11 mouse cellular contexts compared by ENCODE assay signal in the genomic region with DNA sequence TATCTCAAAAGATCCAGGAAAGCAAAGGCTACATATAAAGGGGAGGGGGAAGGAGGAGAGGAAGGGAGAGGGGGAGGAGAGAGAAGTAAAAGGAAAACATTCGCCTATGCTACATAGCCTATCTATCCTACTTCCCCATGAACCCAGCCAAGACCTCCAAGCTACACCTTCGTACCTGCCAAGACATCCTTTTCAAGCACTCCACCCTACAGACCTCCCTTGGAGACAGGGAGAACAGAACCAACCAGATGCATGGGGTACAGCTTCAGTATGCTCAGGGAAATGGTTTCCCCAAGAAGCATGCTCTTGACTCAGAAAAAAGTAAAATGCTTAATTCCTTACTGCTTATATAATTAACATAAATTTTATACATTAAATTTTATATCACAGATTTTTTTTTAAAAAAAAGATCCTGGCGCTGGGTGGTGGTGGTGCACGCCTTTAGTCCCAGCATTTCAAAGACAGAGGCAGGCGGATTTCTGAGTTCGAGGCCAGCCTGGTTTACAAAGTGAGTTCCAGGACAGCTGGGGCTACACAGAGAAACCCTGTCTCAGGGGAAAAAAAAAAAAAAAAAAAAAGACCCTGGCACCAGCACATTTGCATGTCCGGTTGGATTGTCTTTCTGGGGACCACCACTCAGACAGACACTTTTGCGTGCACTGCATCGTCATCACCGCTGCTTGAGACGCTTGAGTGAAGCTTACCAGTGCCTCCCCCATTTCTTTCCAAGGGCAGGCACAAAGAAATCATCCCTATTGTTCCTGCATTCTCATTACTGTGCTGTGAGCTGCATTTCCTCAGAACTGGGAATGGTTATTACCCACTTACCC. TPM values are rescaled to one million over a fixed set of nuclear protein-coding genes. Genes with fewer than 3 reads are reported as not detected.
A peak's percentile ranks its signal among the peaks of the same experiment; 100 is the strongest.
DNase-seq lines count a peak whose midpoint lies in the region; ATAC-seq and TF ChIP-seq lines count a peak whose summit lies in the region.
"Had no signal": no experiment of that assay in that cellular context is flagged by ENCODE, and none has a peak within 500 bp of the region (broad histone marks: within the 10 kb centered on the region; RNA-seq: fewer than 3 reads in every experiment).

No protein-coding gene starts in this region.

- no peak overlapping the region for H3K9ac ChIP-seq in intestine, embryonic 14.5 days (ENCODE audit: low read length)
- H3K9ac ChIP-seq in intestine, postnatal 0 days (ENCODE audit: low read depth, low read length): no peak overlapping the region
- no peak overlapping the region for H3K9ac ChIP-seq in forebrain, embryonic 11.5 days (ENCODE audit: low read length)
- no peak overlapping the region for H3K9ac ChIP-seq in heart, adult 2 months (ENCODE audit: low read depth, low read length)
- H3K9ac ChIP-seq: intestine, embryonic 15.5 days had no signal

- peaks cover 7% of the 10 kb centered on the region for H3K79me2 ChIP-seq in heart, adult 2 months (replicated peaks; ENCODE audit: control insufficient read depth, insufficient read depth, low read length)

- no peak for TF ChIP-seq CTCF in intestine, postnatal 0 days (IDR thresholded peaks at IDR 0.05; ENCODE audit: low read depth)
- TF ChIP-seq CTCF in olfactory bulb, adult 2 months (IDR thresholded peaks at IDR 0.05; ENCODE audit: insufficient read depth, low read depth, low read length): no peak
- no peak for TF ChIP-seq CTCF in heart, adult 2 months (IDR thresholded peaks at IDR 0.05)
- TF ChIP-seq CTCF in thymus, adult 2 months (IDR thresholded peaks at IDR 0.05; ENCODE audit: borderline replicate concordance, control insufficient read depth, extremely low read depth, insufficient read depth, low read length, poor library complexity): no peak

- peaks cover 34% of the 10 kb centered on the region for H3K4me1 ChIP-seq in intestine, embryonic 14.5 days (replicated peaks; ENCODE audit: control insufficient read depth, insufficient read depth, low read length)
- no peaks in the 10 kb centered on the region for H3K4me1 ChIP-seq in intestine, postnatal 0 days (replicated peaks; ENCODE audit: control insufficient read depth, insufficient read depth, low read length)
- peaks cover 10% of the 10 kb centered on the region; the same call in 1 of the 2 replicates for H3K4me1 ChIP-seq in forebrain, embryonic 11.5 days (replicated peaks; ENCODE audit: control insufficient read depth, insufficient read depth, low read length)
- H3K4me1 ChIP-seq in olfactory bulb, adult 2 months (ENCODE audit: control insufficient read depth, insufficient read depth, low read length): peaks cover 11% of the 10 kb centered on the region
- peaks cover 9% of the 10 kb centered on the region for H3K4me1 ChIP-seq in heart, adult 2 months (ENCODE audit: control insufficient read depth, insufficient read depth, low read length)
- peaks cover 2% of the 10 kb centered on the region; the same call in 1 of the 2 replicates for H3K4me1 ChIP-seq in thymus, adult 2 months (replicated peaks; ENCODE audit: control insufficient read depth, insufficient read depth, low read length)

- no peaks in the 10 kb centered on the region for H3K9me3 ChIP-seq in intestine, embryonic 14.5 days (ENCODE audit: control insufficient read depth, low read length)
- H3K9me3 ChIP-seq in intestine, postnatal 0 days (ENCODE audit: control insufficient read depth): no peaks in the 10 kb centered on the region
- no peaks in the 10 kb centered on the region for H3K9me3 ChIP-seq in forebrain, embryonic 11.5 days (ENCODE audit: control insufficient read depth, low read length)
- H3K9me3 ChIP-seq: embryonic facial prominence, embryonic 12.5 days; intestine, embryonic 15.5 days had no signal

- 83% methylated on average over 11 of the region's 11 CpGs for WGBS in intestine, embryonic 14.5 days
- 89% methylated on average over 11 of the region's 11 CpGs for WGBS in intestine, postnatal 0 days
- WGBS in forebrain, embryonic 11.5 days: 57% methylated on average over 11 of the region's 11 CpGs
- 50% methylated on average over 11 of the region's 11 CpGs for WGBS in olfactory bulb, adult 2 months
- WGBS in heart, adult 2 months: 65% methylated on average over 11 of the region's 11 CpGs
- 94% methylated on average over 11 of the region's 11 CpGs for WGBS in thymus, adult 2 months

- H3K36me3 ChIP-seq in intestine, embryonic 14.5 days (ENCODE audit: control insufficient read depth, insufficient read depth, low read length): no peaks in the 10 kb centered on the region
- no peaks in the 10 kb centered on the region for H3K36me3 ChIP-seq in intestine, postnatal 0 days (ENCODE audit: control insufficient read depth, insufficient read depth)
- no peaks in the 10 kb centered on the region for H3K36me3 ChIP-seq in forebrain, embryonic 11.5 days (ENCODE audit: control insufficient read depth, insufficient read depth, low read length)
- peaks cover 10% of the 10 kb centered on the region for H3K36me3 ChIP-seq in heart, adult 2 months (ENCODE audit: control insufficient read depth, insufficient read depth, low read length)
- H3K36me3 ChIP-seq in thymus, adult 2 months (ENCODE audit: control insufficient read depth, insufficient read depth, low read length): no peaks in the 10 kb centered on the region
- H3K36me3 ChIP-seq: intestine, embryonic 15.5 days had no signal

- no peak for DNase-seq in intestine, embryonic 14.5 days (ENCODE audit: low spot score)
- DNase-seq in forebrain, embryonic 11.5 days (ENCODE audit: low spot score): no peak
- peak; percentile 55 for DNase-seq in mesoderm, embryonic 11.5 days (ENCODE audit: low read depth, low spot score)
- no peak for DNase-seq in urinary bladder, adult 18-20 months (ENCODE audit: low spot score in 2 of 2)
- no peak for DNase-seq in heart, adult 2 months
- no peak for DNase-seq in thymus, adult 2 months
- DNase-seq: liver had no signal

- intact Hi-C loops in heart, adult 2 months (cut with DNase I): no loop called here

- no peak for TF ChIP-seq POLR2A in olfactory bulb, adult 2 months (IDR thresholded peaks at IDR 0.05; ENCODE audit: insufficient read depth, low read depth, low read length)
- TF ChIP-seq POLR2A in heart, adult 2 months (IDR thresholded peaks at IDR 0.05; ENCODE audit: insufficient read depth, low read depth, low read length): no peak
- no peak for TF ChIP-seq POLR2A in thymus, adult 2 months (IDR thresholded peaks at IDR 0.05; ENCODE audit: control insufficient read depth, extremely low read depth, insufficient read depth, low read length, poor library complexity)

- no peak for TF ChIP-seq EP300 in heart, adult 2 months (IDR thresholded peaks at IDR 0.05; ENCODE audit: insufficient read depth, low read depth, low read length)

- no peak for ATAC-seq in intestine, embryonic 14.5 days (replicated peaks; ENCODE audit: low FRiP score, low TSS enrichment, low read depth)
- no peak for ATAC-seq in intestine, postnatal 0 days
- ATAC-seq in forebrain, embryonic 11.5 days (replicated peaks; ENCODE audit: low FRiP score): peak; percentile 79
- ATAC-seq: intestine, embryonic 15.5 days had no signal

- H3K27me3 ChIP-seq in intestine, embryonic 14.5 days (replicated peaks; ENCODE audit: control insufficient read depth, insufficient read depth, low read length): no peaks in the 10 kb centered on the region
- H3K27me3 ChIP-seq in intestine, postnatal 0 days (replicated peaks; ENCODE audit: control insufficient read depth, insufficient read depth, low read length): no peaks in the 10 kb centered on the region
- no peaks in the 10 kb centered on the region for H3K27me3 ChIP-seq in forebrain, embryonic 11.5 days (ENCODE audit: control insufficient read depth, insufficient read depth, low read length)
- no peaks in the 10 kb centered on the region for H3K27me3 ChIP-seq in heart, adult 2 months (ENCODE audit: control insufficient read depth, insufficient read depth, low read length)
- H3K27me3 ChIP-seq in thymus, adult 2 months (ENCODE audit: control insufficient read depth, insufficient read depth, low read length): no peaks in the 10 kb centered on the region
- H3K27me3 ChIP-seq: embryonic facial prominence, embryonic 12.5 days; intestine, embryonic 15.5 days had no signal

- peak overlapping the region; percentile 33; the same call in 1 of the 2 replicates for H3K27ac ChIP-seq in intestine, embryonic 14.5 days (ENCODE audit: low read depth)
- H3K27ac ChIP-seq in intestine, postnatal 0 days (ENCODE audit: low read depth, low read length): no peak overlapping the region
- H3K27ac ChIP-seq in forebrain, embryonic 11.5 days (ENCODE audit: low read depth, low read length): peak overlapping the region; percentile 77
- H3K27ac ChIP-seq in olfactory bulb, adult 2 months (ENCODE audit: insufficient read depth, low read depth, low read length): peak overlapping the region; percentile 62
- no peak overlapping the region for H3K27ac ChIP-seq in heart, adult 2 months
- H3K27ac ChIP-seq in thymus, adult 2 months (ENCODE audit: control insufficient read depth, insufficient read depth, low read length): no peak overlapping the region
- H3K27ac ChIP-seq: intestine, embryonic 15.5 days had no signal

- H3K4me2 ChIP-seq in intestine, embryonic 14.5 days (ENCODE audit: low read length): no peak overlapping the region
- H3K4me2 ChIP-seq in intestine, postnatal 0 days (replicated peaks; ENCODE audit: low read depth): no peak overlapping the region
- H3K4me2 ChIP-seq in forebrain, embryonic 11.5 days (ENCODE audit: low read depth, low read length, severe bottlenecking): no peak overlapping the region
- H3K4me2 ChIP-seq: embryonic facial prominence, embryonic 12.5 days; intestine, embryonic 15.5 days had no signal

- H3K4me3 ChIP-seq in intestine, embryonic 14.5 days (ENCODE audit: low read depth, low read length): no peak overlapping the region
- no peak overlapping the region for H3K4me3 ChIP-seq in intestine, postnatal 0 days (ENCODE audit: low read depth, low read length)
- H3K4me3 ChIP-seq in forebrain, embryonic 11.5 days (ENCODE audit: low read depth, low read length): no peak overlapping the region
- H3K4me3 ChIP-seq in olfactory bulb, adult 2 months (ENCODE audit: insufficient read depth, low read depth, low read length): no peak overlapping the region
- no peak overlapping the region for H3K4me3 ChIP-seq in heart, adult 2 months
- no peak overlapping the region for H3K4me3 ChIP-seq in thymus, adult 2 months (ENCODE audit: control insufficient read depth, insufficient read depth, low read length)
- H3K4me3 ChIP-seq: embryonic facial prominence, embryonic 12.5 days; intestine, embryonic 15.5 days had no signal

RNA-seq across cellular contexts. Expression of gene Ehmt1, which starts 14.4 kb away (rescaled TPM):
- polyA plus RNA-seq in intestine, embryonic 14.5 days (2014; fragmentation: Nextera tagmentation; extraction: Ambion mirVana): 83.0 and 85.5 TPM in 2 replicates
- polyA plus RNA-seq in intestine, postnatal 0 days (2015; fragmentation: Nextera tagmentation; extraction: Ambion mirVana): 19.8 and 21.6 TPM in 2 replicates
- 123 and 130 TPM in 2 replicates for polyA plus RNA-seq in forebrain, embryonic 11.5 days (2014; fragmentation: Nextera tagmentation; extraction: Ambion mirVana)
- polyA plus RNA-seq in olfactory bulb, adult 2 months (2012; ENCODE audit: insufficient read depth, insufficient read length, low replicate concordance, missing spikeins): 294 TPM in 1 of 2 replicates, not detected in the other
- total RNA-seq in heart, adult 2 months (2021): 10 to 100 TPM; 29.8 to 33.2 TPM
- 27.0 and 47.8 TPM in 2 replicates for polyA plus RNA-seq in heart, adult 2 months (2012; rRNA removed)
- polyA plus RNA-seq in thymus, adult 2 months (2012; rRNA removed): 110 and 113 TPM in 2 replicates

RNA-seq across cellular contexts. Expression of gene Arrdc1, which starts 30.0 kb away (rescaled TPM):
- 66.2 and 72.8 TPM in 2 replicates for polyA plus RNA-seq in intestine, embryonic 14.5 days (2014; fragmentation: Nextera tagmentation; extraction: Ambion mirVana)
- polyA plus RNA-seq in intestine, postnatal 0 days (2015; fragmentation: Nextera tagmentation; extraction: Ambion mirVana): 66.6 and 68.4 TPM in 2 replicates
- 14.1 and 16.8 TPM in 2 replicates for polyA plus RNA-seq in forebrain, embryonic 11.5 days (2014; fragmentation: Nextera tagmentation; extraction: Ambion mirVana)
- not detected in 2 replicates for polyA plus RNA-seq in olfactory bulb, adult 2 months (2012; ENCODE audit: insufficient read depth, insufficient read length, low replicate concordance, missing spikeins)
- total RNA-seq in heart, adult 2 months (2021): 1 to 10 TPM; 4.5 to 5.7 TPM
- polyA plus RNA-seq in heart, adult 2 months (2012; rRNA removed): 21.8 and 27.1 TPM in 2 replicates
- polyA plus RNA-seq in thymus, adult 2 months (2012; rRNA removed): 272 and 315 TPM in 2 replicates

RNA-seq across cellular contexts. Expression of gene Zmynd19, which starts 44.6 kb away (rescaled TPM):
- polyA plus RNA-seq in intestine, embryonic 14.5 days (2014; fragmentation: Nextera tagmentation; extraction: Ambion mirVana): 13.0 and 18.1 TPM in 2 replicates
- 5.0 and 5.2 TPM in 2 replicates for polyA plus RNA-seq in intestine, postnatal 0 days (2015; fragmentation: Nextera tagmentation; extraction: Ambion mirVana)
- polyA plus RNA-seq in forebrain, embryonic 11.5 days (2014; fragmentation: Nextera tagmentation; extraction: Ambion mirVana): 38.2 and 40.1 TPM in 2 replicates
- polyA plus RNA-seq in olfactory bulb, adult 2 months (2012; ENCODE audit: insufficient read depth, insufficient read length, low replicate concordance, missing spikeins): not detected in 2 replicates
- total RNA-seq in heart, adult 2 months (2021): 10 to 100 TPM; 16.7 to 17.5 TPM
- 6.4 and 10.0 TPM in 2 replicates for polyA plus RNA-seq in heart, adult 2 months (2012; rRNA removed)
- 11.0 and 14.8 TPM in 2 replicates for polyA plus RNA-seq in thymus, adult 2 months (2012; rRNA removed)

RNA-seq across cellular contexts. Expression of gene Dph7, which starts 57.2 kb away (rescaled TPM):
- 22.9 and 25.6 TPM in 2 replicates for polyA plus RNA-seq in intestine, embryonic 14.5 days (2014; fragmentation: Nextera tagmentation; extraction: Ambion mirVana)
- 7.2 and 8.7 TPM in 2 replicates for polyA plus RNA-seq in intestine, postnatal 0 days (2015; fragmentation: Nextera tagmentation; extraction: Ambion mirVana)
- polyA plus RNA-seq in forebrain, embryonic 11.5 days (2014; fragmentation: Nextera tagmentation; extraction: Ambion mirVana): 32.4 and 34.6 TPM in 2 replicates
- polyA plus RNA-seq in olfactory bulb, adult 2 months (2012; ENCODE audit: insufficient read depth, insufficient read length, low replicate concordance, missing spikeins): not detected in 2 replicates
- 1 to 10 TPM; 4.0 to 4.4 TPM for total RNA-seq in heart, adult 2 months (2021)
- 6.9 and 10.2 TPM in 2 replicates for polyA plus RNA-seq in heart, adult 2 months (2012; rRNA removed)
- 27.2 and 31.2 TPM in 2 replicates for polyA plus RNA-seq in thymus, adult 2 months (2012; rRNA removed)

Comparison
In these comparisons a context has a peak if more than half of its experiments do, and no peak if none do; other contexts are left out.
1. H3K27ac ChIP-seq: peak in intestine, embryonic 14.5 days (single experiment), forebrain, embryonic 11.5 days (single experiment) and olfactory bulb, adult 2 months (single experiment); none in intestine, postnatal 0 days (single experiment), heart, adult 2 months (single experiment) and thymus, adult 2 months (single experiment).
2. RNA of gene Arrdc1, which starts 30.0 kb away (polyA plus RNA-seq): 272 to 315 TPM in thymus, adult 2 months, 66.2 to 72.8 TPM in intestine, embryonic 14.5 days, 66.6 to 68.4 TPM in intestine, postnatal 0 days, 21.8 to 27.1 TPM in heart, adult 2 months and 14.1 to 16.8 TPM in forebrain, embryonic 11.5 days; not detected in olfactory bulb, adult 2 months; every median in the first group is over 10 times any median in the second.